8 mouse cellular contexts compared by ENCODE assay signal in genomic region chr9:31086085-31086753, GRCm38 (mm10). TPM values are rescaled to one million over a fixed set of nuclear protein-coding genes. Genes with fewer than 3 reads are reported as not detected.
DNase-seq lines count a peak whose midpoint lies in the region; ATAC-seq and TF ChIP-seq lines count a peak whose summit lies in the region.

No protein-coding gene starts in this region.

- no peaks in the 10 kb centered on the region for H3K27me3 ChIP-seq in intestine, embryonic 14.5 days (replicated peaks; ENCODE audit: control insufficient read depth, insufficient read depth, low read length)
- no peaks in the 10 kb centered on the region for H3K27me3 ChIP-seq in midbrain, embryonic 14.5 days (ENCODE audit: control insufficient read depth, insufficient read depth, low read length)
- H3K27me3 ChIP-seq in stomach, embryonic 16.5 days (ENCODE audit: control insufficient read depth, insufficient read depth, low read length), result no peaks in the 10 kb centered on the region

- ATAC-seq in intestine, embryonic 14.5 days (replicated peaks; ENCODE audit: low FRiP score, low TSS enrichment, low read depth), result peak; percentile 47; the same call in 1 of the 2 replicates
- ATAC-seq in midbrain, embryonic 14.5 days (ENCODE audit: low FRiP score, low TSS enrichment), result no peak
- 0 out of 2 replicates have a peak, but pooled peaks have one; percentile 31 for ATAC-seq in stomach, embryonic 16.5 days (ENCODE audit: insufficient read depth, low FRiP score)

- TF ChIP-seq CTCF in left cerebral cortex, adult 2 months (IDR thresholded peaks at IDR 0.05), result peak; percentile 90

- no peak overlapping the region for H3K27ac ChIP-seq in intestine, embryonic 14.5 days (ENCODE audit: low read depth)
- H3K27ac ChIP-seq in left cerebral cortex, adult 2 months, result no peak overlapping the region
- H3K27ac ChIP-seq in midbrain, embryonic 14.5 days (replicated peaks; ENCODE audit: low read depth, low read length), result no peak overlapping the region
- H3K27ac ChIP-seq in stomach, embryonic 16.5 days (ENCODE audit: low read length), result no peak overlapping the region

- DNase-seq in gastrocnemius, adult 18-20 months (ENCODE audit: low spot score), result peak; percentile 56
- no peak for DNase-seq in gastrocnemius, postnatal 25 days
- peak; percentile 89 to 93 for DNase-seq in cerebellum, postnatal 10 days
- peak; percentile 65 to 81 for DNase-seq in frontal cortex, postnatal 36 days (ENCODE audit: low spot score in 2 of 2)
- DNase-seq in intestine, embryonic 14.5 days (ENCODE audit: low spot score), result peak; percentile 91
- DNase-seq in left cerebral cortex, adult 2 months (ENCODE audit: extremely low spot score in 1 of 2, low spot score in 2 of 2), result peak; percentile 60 to 71
- peak; percentile 91 for DNase-seq in midbrain, embryonic 14.5 days

- no peak overlapping the region for H3K9ac ChIP-seq in intestine, embryonic 14.5 days (ENCODE audit: low read length)
- H3K9ac ChIP-seq in midbrain, embryonic 14.5 days (replicated peaks; ENCODE audit: low read length), result no peak overlapping the region
- H3K9ac ChIP-seq in stomach, embryonic 16.5 days (ENCODE audit: low read length), result no peak overlapping the region

- no peak overlapping the region for H3K4me2 ChIP-seq in intestine, embryonic 14.5 days (ENCODE audit: low read length)
- H3K4me2 ChIP-seq in midbrain, embryonic 14.5 days (ENCODE audit: low read length), result no peak overlapping the region
- H3K4me2 ChIP-seq in stomach, embryonic 16.5 days (ENCODE audit: low read depth, low read length), result no peak overlapping the region

- no peak overlapping the region for H3K4me3 ChIP-seq in intestine, embryonic 14.5 days (ENCODE audit: low read depth, low read length)
- H3K4me3 ChIP-seq in left cerebral cortex, adult 2 months, result no peak overlapping the region
- no peak overlapping the region for H3K4me3 ChIP-seq in midbrain, embryonic 14.5 days (replicated peaks; ENCODE audit: low read depth, low read length)
- no peak overlapping the region for H3K4me3 ChIP-seq in stomach, embryonic 16.5 days (replicated peaks; ENCODE audit: low read length)

- 18% methylated on average over 10 of the region's 10 CpGs for WGBS in intestine, embryonic 14.5 days
- 16% methylated on average over 10 of the region's 10 CpGs for whole genome bisulfite sequencing in midbrain, embryonic 14.5 days
- WGBS in stomach, embryonic 16.5 days, result 21% methylated on average over 10 of the region's 10 CpGs

- H3K4me1 ChIP-seq in intestine, embryonic 14.5 days (replicated peaks; ENCODE audit: control insufficient read depth, insufficient read depth, low read length), result no peaks in the 10 kb centered on the region
- H3K4me1 ChIP-seq in midbrain, embryonic 14.5 days (ENCODE audit: control insufficient read depth, insufficient read depth, low read length), result peaks cover 5% of the 10 kb centered on the region
- no peaks in the 10 kb centered on the region for H3K4me1 ChIP-seq in stomach, embryonic 16.5 days (ENCODE audit: control insufficient read depth, insufficient read depth, low read length)

- intact Hi-C loops in left cerebral cortex, adult 2 months (cut with DNase I), result loop anchor here (1.0 to 10.0 kb wide), 2 partner anchors 606 to 641 kb away; no protein-coding TSS in a partner anchor

- H3K9me3 ChIP-seq in intestine, embryonic 14.5 days (ENCODE audit: control insufficient read depth, low read length), result no peaks in the 10 kb centered on the region
- no peaks in the 10 kb centered on the region for H3K9me3 ChIP-seq in midbrain, embryonic 14.5 days (ENCODE audit: control insufficient read depth, low read length)
- H3K9me3 ChIP-seq in stomach, embryonic 16.5 days (replicated peaks; ENCODE audit: control insufficient read depth, low read length), result no peaks in the 10 kb centered on the region

- no peaks in the 10 kb centered on the region for H3K36me3 ChIP-seq in intestine, embryonic 14.5 days (ENCODE audit: control insufficient read depth, insufficient read depth, low read length)
- no peaks in the 10 kb centered on the region for H3K36me3 ChIP-seq in midbrain, embryonic 14.5 days (ENCODE audit: control insufficient read depth, insufficient read depth, low read length)
- H3K36me3 ChIP-seq in stomach, embryonic 16.5 days (ENCODE audit: control insufficient read depth, insufficient read depth, low read length), result no peaks in the 10 kb centered on the region

RNA-seq across cellular contexts. Expression of gene St14, which starts 45.4 kb away (rescaled TPM):
- under 1 TPM in 1 of 2 experiments, not detected in 1; 0.41 TPM for total RNA-seq in gastrocnemius, adult 18-20 months (2021)
- total RNA-seq in gastrocnemius, postnatal 25 days (2021), result under 1 TPM; 0.20 to 0.27 TPM
- polyA plus RNA-seq in intestine, embryonic 14.5 days (2014; fragmentation: Nextera tagmentation; extraction: Ambion mirVana), result 55.7 and 60.8 TPM in 2 replicates
- total RNA-seq in left cerebral cortex, adult 2 months (2021), result 1 to 10 TPM in 1 of 2 experiments, under 1 TPM in 1; 0.87 to 1.1 TPM
- 0.85 and 1.2 TPM in 2 replicates for polyA plus RNA-seq in midbrain, embryonic 14.5 days (2014; fragmentation: Nextera tagmentation; extraction: Ambion mirVana)
- 77.9 and 96.3 TPM in 2 replicates for polyA plus RNA-seq in stomach, embryonic 16.5 days (2015; fragmentation: Nextera tagmentation; extraction: Ambion mirVana)

RNA-seq across cellular contexts. Expression of gene Zbtb44, which starts 55.8 kb away (rescaled TPM):
- 10 to 100 TPM; 65.6 to 66.4 TPM for total RNA-seq in gastrocnemius, adult 18-20 months (2021)
- 10 to 100 TPM; 52.3 to 58.9 TPM for total RNA-seq in gastrocnemius, postnatal 25 days (2021)
- polyA plus RNA-seq in intestine, embryonic 14.5 days (2014; fragmentation: Nextera tagmentation; extraction: Ambion mirVana), result 8.5 and 10.2 TPM in 2 replicates
- 10 to 100 TPM; 40.4 to 45.2 TPM for total RNA-seq in left cerebral cortex, adult 2 months (2021)
- polyA plus RNA-seq in midbrain, embryonic 14.5 days (2014; fragmentation: Nextera tagmentation; extraction: Ambion mirVana), result 5.0 and 5.3 TPM in 2 replicates
- 4.8 and 5.8 TPM in 2 replicates for polyA plus RNA-seq in stomach, embryonic 16.5 days (2015; fragmentation: Nextera tagmentation; extraction: Ambion mirVana)
